Mouse (Mus musculus) thymus, adult 2 months (tissue): ENCODE data around the gene Nat8.
"Not testable (repeated sequence)": the region's sequence is repeated elsewhere in the genome, so short reads cannot be mapped to it uniquely, and the experiment has no call there.

Experiments
- CTCF ChIP-seq: fragments of 200-500 bp; IDR thresholded peaks from 2 replicates; pipeline ENCODE4 v1.5.1; 2012; ENCODE audit warnings: mild to moderate bottlenecking, control low read depth, low read length, moderate library complexity, borderline replicate concordance; ENCODE audit not compliant: control insufficient read depth, poor library complexity, insufficient read depth; ENCODE audit errors: extremely low read depth
- POLR2A ChIP-seq: fragments of 200-500 bp; IDR thresholded peaks from 2 replicates; pipeline ENCODE4 v1.6.1; 2012; ENCODE audit warnings: mild to moderate bottlenecking, low read length, control low read depth, moderate library complexity; ENCODE audit not compliant: control insufficient read depth, poor library complexity, insufficient read depth; ENCODE audit errors: extremely low read depth

- TF ChIP-seq CTCF, POLR2A: not testable (repeated sequence)
Measured at GRCm38 (mm10) chr6:85803180-85803579, 28.7 kb downstream of the Nat8 start.
